Mouse (Mus musculus) ovary, adult 18-20 months (tissue): ENCODE results near the gene Casp8ap2.

Source experiments
- DNase-seq: peaks from one replicate; pipeline ENCODE4 v3.0.0; 2022; ENCODE audit warnings: low spot score, mixed read lengths

Gene Casp8ap2

DNA sequence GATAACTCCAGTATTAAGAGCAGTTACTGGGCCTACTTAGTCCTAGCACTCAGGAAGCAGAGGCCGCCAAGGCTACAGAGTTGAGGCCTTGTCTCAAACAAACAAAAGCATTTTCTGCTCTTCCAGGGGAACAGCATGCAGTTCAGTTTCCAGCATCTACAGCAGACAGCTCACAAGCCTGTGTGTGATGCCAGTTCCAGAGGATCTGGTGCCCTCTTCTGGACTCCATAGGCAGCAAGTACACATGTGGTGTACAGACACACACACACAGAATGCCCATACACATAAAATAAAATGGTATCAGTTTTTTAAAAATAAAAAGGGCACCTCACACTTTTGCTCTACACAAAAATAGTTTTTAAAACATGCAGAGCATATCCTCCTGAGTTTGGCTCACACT, 53.0 kb downstream of the Casp8ap2 start:
- no peak for DNase-seq

DNA sequence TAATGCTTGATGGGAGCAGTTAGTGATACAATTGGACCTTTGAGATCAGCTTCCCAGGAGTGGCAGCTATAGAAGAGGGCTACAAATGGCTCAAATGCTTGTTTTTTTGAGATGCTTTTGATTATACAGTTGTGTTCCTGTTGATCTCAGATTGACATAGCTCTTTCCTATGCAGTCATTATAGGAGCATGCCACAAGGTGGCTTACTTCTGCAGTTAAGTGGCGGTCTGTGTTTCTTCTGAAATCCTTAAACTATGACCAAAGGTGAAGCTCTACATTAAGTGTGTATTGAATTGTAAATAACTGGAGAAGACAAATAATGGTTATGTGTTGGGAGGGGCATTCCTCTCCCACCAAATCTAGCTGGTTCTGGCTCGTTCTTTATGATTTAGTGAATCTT, 54.6 kb downstream of the Casp8ap2 start:
- no peak for DNase-seq

DNA sequence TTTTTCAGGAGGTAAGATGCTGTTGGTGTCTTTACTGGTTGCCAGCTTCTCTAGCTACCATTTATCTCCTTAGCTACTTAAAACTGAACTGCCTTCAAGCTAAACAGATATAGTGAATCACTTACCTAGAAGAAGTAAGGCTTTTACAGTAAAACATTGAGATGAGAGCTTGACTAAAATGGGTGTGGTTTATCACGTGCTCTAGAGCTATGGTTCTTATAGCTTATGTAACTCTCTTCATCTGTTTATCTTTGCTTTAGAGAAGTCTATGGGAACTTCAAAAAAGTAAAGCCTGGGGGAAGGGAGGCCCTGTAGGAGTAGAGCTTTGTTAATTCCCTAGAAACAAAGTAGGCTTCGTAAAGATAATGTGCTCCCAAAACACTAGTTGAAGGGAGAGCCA, 58.8 kb downstream of the Casp8ap2 start:
- DNase-seq, result no peak

DNA sequence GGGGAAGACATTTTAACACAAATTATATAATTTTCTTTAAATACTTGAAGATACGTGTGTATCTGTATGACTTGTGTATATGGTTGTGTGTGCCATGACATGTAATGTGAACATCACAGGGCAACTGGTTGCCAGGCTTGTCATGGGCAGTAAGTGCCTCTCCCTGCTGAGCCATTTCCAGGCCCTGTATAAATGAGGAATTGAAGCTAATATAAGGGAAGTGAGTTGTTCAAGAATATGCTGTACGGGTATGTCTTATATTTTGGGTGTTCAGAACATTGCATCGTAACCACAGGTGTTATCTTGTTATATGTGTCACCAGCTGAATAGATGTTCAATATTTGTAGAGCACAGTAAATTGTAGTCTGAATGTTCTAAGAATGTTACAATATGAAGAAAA, 62.2 kb downstream of the Casp8ap2 start:
- no peak for DNase-seq

DNA sequence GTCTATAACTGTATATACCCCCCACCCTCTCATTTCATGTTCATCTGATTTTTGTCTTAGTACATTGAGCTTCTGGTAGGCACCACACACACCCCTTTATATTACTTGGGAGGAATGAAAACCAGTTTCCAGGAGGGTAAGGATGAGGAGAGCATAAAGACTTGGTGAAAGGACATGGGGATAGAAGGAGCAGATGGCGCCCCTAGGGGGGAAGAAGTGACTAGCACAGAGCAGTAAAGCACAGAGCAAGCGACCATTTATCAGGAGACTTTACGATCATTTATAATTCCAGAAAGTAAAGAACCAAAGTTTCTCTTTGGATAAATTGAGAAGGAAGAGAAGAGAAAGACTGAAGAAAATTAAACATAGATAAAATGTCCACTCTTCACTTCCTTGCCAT, 65.6 kb downstream of the Casp8ap2 start:
- no peak for DNase-seq

DNA sequence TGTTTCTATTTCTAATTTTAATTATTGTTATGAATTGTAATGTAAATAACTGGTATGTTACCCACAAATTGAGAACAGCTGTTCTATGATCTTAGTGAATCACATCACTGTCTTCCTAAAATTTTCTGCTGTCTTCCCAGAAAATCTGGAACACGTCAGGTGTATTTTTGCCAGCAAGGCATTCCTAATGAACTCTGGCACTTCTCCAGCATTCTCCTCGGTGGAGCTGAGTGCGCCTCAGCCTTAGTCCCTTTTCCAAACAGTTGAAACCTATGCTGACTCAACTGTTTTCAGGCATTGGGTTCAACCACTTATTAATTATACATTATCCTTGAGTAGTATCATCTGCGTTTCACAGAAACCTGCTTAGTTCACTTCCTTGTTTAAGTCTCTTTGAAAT, 67.2 kb downstream of the Casp8ap2 start:
- no peak for DNase-seq

DNA sequence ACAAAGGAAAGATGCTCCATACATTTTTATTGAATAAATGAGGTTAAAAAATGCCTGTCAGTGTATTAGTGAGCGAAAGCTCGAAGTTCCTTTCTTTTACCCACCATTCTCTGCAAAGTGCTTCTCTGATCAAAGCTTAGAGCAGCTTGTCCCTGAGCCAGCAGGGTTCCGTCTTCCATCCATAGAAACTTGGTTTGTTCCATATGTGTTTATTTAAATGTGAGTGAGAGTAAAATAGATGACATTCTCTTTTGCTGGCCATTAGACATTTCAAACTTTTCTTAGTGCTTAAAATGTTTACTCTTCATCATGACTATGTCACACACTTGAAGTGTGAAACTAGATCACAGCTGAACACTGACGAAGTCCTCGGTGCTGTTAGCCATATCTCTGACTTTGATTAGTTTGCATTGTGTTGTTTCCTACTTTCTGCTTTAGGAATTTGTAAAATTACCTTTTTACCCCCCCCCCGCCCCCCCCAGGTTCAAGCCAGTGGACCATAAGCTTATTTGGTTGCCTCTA, 67.9 kb downstream of the Casp8ap2 start:
- DNase-seq, result no peak
